Mouse (Mus musculus): ENCODE measurements around the gene Map3k13. TPM values are rescaled to one million over a fixed set of nuclear protein-coding genes. Genes with fewer than 3 reads are reported as not detected.

Gene Map3k13
- polyA plus RNA-seq, 1 experiment, result 2.1 TPM

DNA sequence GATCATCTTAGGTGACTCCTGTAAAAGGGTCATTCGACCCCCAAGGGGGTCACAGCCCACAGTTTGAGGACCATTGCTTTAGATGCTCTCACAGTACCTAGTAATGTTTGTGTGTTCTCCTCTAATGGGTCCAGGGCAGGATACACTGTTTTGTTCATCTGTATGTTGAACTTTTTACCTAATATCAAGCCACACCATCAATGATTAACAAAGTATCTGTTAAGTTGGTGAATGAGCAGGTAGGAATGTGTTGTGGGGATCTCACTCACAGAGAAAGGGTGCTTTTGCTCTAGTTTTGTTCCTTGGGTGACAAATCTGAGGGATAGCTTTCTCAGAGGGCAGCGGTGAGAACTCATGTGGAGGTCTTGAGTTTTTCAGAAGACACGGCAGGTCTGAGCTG, 73.6 kb downstream of the Map3k13 start:
- H3K36me3 ChIP-seq (ENCODE audit: control insufficient read depth, insufficient read depth, low read length, poor library complexity, severe bottlenecking), result no peaks in the 10 kb centered on the region
- H3K27ac ChIP-seq (ENCODE audit: insufficient read depth, low read length), result no peak overlapping the region
- H3K4me3 ChIP-seq (ENCODE audit: low read depth, low read length), result no peak overlapping the region
- H3K4me1 ChIP-seq (ENCODE audit: control insufficient read depth, insufficient read depth, low read length), result no peaks in the 10 kb centered on the region
- H3K27me3 ChIP-seq (ENCODE audit: control insufficient read depth, insufficient read depth, low read length, poor library complexity, severe bottlenecking), result no peaks in the 10 kb centered on the region
- TF ChIP-seq EP300 (IDR thresholded peaks at IDR 0.05; ENCODE audit: insufficient read depth, low read depth, low read length) (no peak), CTCF (IDR thresholded peaks at IDR 0.05; ENCODE audit: low read depth, low read length) (no peak), POLR2A (IDR thresholded peaks at IDR 0.05; ENCODE audit: insufficient read depth, low read length) (no peak)
- no peaks in the 10 kb centered on the region for H3K9me3 ChIP-seq (replicated peaks; ENCODE audit: control insufficient read depth, insufficient read depth, low read length, poor library complexity, severe bottlenecking)
- H3K9ac ChIP-seq (ENCODE audit: low read depth, poor library complexity, severe bottlenecking), result no peak overlapping the region

GRCm38 (mm10) chr16:21868651-21869050, 74.5 kb downstream of the Map3k13 start:
- H3K27me3 ChIP-seq (ENCODE audit: control insufficient read depth, insufficient read depth, low read length, poor library complexity, severe bottlenecking), result no peaks in the 10 kb centered on the region
- H3K36me3 ChIP-seq (ENCODE audit: control insufficient read depth, insufficient read depth, low read length, poor library complexity, severe bottlenecking), result no peaks in the 10 kb centered on the region
- H3K9ac ChIP-seq (ENCODE audit: low read depth, poor library complexity, severe bottlenecking), result no peak overlapping the region
- no peak for TF ChIP-seq EP300 (IDR thresholded peaks at IDR 0.05; ENCODE audit: insufficient read depth, low read depth, low read length)
- no peak for TF ChIP-seq POLR2A (IDR thresholded peaks at IDR 0.05; ENCODE audit: insufficient read depth, low read length)
- TF ChIP-seq CTCF (IDR thresholded peaks at IDR 0.05; ENCODE audit: low read depth, low read length), result no peak
- H3K9me3 ChIP-seq (replicated peaks; ENCODE audit: control insufficient read depth, insufficient read depth, low read length, poor library complexity, severe bottlenecking), result no peaks in the 10 kb centered on the region
- no peak overlapping the region for H3K27ac ChIP-seq (ENCODE audit: insufficient read depth, low read length)
- H3K4me3 ChIP-seq (ENCODE audit: low read depth, low read length), result no peak overlapping the region
- H3K4me1 ChIP-seq (ENCODE audit: control insufficient read depth, insufficient read depth, low read length), result no peaks in the 10 kb centered on the region

DNA sequence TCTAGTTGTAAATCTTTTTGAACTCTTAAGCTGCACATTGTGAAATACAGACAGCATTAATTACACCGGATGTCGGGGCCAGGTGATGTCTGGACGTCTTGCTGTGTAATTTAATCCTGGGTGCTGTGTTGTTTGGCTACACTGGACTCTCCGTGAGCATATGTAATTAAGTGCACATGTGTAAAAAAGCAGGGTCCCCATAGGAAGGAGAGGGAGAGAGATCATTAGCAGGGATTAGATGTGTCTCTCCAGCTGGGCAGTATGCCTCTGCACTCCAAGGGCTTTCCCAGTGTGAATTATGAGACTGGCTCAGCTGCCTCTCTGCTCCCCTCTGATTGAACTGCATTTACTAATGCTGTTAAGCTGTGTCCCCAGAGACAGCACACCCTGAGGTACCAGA, 75.7 kb downstream of the Map3k13 start:
- TF ChIP-seq POLR2A (IDR thresholded peaks at IDR 0.05; ENCODE audit: insufficient read depth, low read length) (no peak), CTCF (IDR thresholded peaks at IDR 0.05; ENCODE audit: low read depth, low read length) (no peak), EP300 (IDR thresholded peaks at IDR 0.05; ENCODE audit: insufficient read depth, low read depth, low read length) (no peak)
- no peaks in the 10 kb centered on the region for H3K9me3 ChIP-seq (replicated peaks; ENCODE audit: control insufficient read depth, insufficient read depth, low read length, poor library complexity, severe bottlenecking)
- H3K27me3 ChIP-seq (ENCODE audit: control insufficient read depth, insufficient read depth, low read length, poor library complexity, severe bottlenecking), result no peaks in the 10 kb centered on the region
- no peaks in the 10 kb centered on the region for H3K4me1 ChIP-seq (ENCODE audit: control insufficient read depth, insufficient read depth, low read length)
- no peaks in the 10 kb centered on the region for H3K36me3 ChIP-seq (ENCODE audit: control insufficient read depth, insufficient read depth, low read length, poor library complexity, severe bottlenecking)
- no peak overlapping the region for H3K9ac ChIP-seq (ENCODE audit: low read depth, poor library complexity, severe bottlenecking)
- no peak overlapping the region for H3K4me3 ChIP-seq (ENCODE audit: low read depth, low read length)
- H3K27ac ChIP-seq (ENCODE audit: insufficient read depth, low read length), result no peak overlapping the region

- Histone ChIP-seq H3K36me3 (ENCODE audit: control insufficient read depth, insufficient read depth, low read length, poor library complexity, severe bottlenecking) (no peaks in the 10 kb centered on the region), H3K27me3 (ENCODE audit: control insufficient read depth, insufficient read depth, low read length, poor library complexity, severe bottlenecking) (no peaks in the 10 kb centered on the region), H3K9me3 (replicated peaks; ENCODE audit: control insufficient read depth, insufficient read depth, low read length, poor library complexity, severe bottlenecking) (no peaks in the 10 kb centered on the region), H3K4me1 (ENCODE audit: control insufficient read depth, insufficient read depth, low read length) (no peaks in the 10 kb centered on the region), H3K4me3 (ENCODE audit: low read depth, low read length) (no peak overlapping the region), H3K27ac (ENCODE audit: insufficient read depth, low read length) (no peak overlapping the region), H3K9ac (ENCODE audit: low read depth, poor library complexity, severe bottlenecking) (no peak overlapping the region)
- TF ChIP-seq POLR2A (IDR thresholded peaks at IDR 0.05; ENCODE audit: insufficient read depth, low read length) (no peak), CTCF (IDR thresholded peaks at IDR 0.05; ENCODE audit: low read depth, low read length) (no peak), EP300 (IDR thresholded peaks at IDR 0.05; ENCODE audit: insufficient read depth, low read depth, low read length) (no peak)
These were observed 83.6 kb downstream of the Map3k13 start for GRCm38 (mm10) chr16:21877735-21878134.

DNA sequence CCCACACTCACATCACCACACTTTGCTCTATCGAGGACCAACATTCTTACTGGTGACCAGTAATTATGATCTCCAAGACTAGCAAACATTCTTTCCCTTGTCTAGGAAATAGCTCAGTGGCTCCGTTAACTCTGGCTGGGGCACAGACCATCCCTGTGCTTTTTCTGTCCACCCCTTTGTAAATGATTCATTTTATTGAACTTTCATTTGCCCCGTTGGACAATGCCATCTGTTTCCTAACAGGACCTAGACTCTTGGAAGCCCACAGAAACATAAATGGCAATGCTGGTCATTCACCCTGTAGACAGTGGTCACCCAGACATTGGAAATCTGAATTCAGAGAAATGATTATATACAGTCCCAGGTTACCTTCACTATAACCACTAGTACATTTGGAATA, 84.7 kb downstream of the Map3k13 start:
- Histone ChIP-seq H3K27me3 (ENCODE audit: control insufficient read depth, insufficient read depth, low read length, poor library complexity, severe bottlenecking) (no peaks in the 10 kb centered on the region), H3K9ac (ENCODE audit: low read depth, poor library complexity, severe bottlenecking) (no peak overlapping the region)

DNA sequence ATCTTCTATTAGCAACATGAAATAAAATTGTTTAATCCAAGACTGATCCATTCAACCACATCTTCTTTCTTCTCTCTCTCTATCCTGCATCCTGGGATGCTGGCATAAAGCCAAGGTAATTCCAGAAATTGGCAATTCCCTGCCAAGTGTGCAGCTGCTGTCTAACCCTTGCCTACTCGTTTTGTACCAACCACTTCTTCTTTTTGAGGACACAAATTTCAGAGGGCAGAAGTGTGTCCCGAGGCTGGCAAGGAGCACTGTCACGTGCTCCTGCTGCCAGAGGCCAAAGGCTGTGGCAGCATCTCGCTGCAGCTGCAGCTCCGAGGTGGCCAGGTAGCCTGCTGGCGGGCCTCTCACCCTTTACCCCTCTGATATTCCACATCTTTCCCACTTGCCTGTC, 87.0 kb downstream of the Map3k13 start:
- no peak overlapping the region for H3K9ac ChIP-seq (ENCODE audit: low read depth, poor library complexity, severe bottlenecking)
- H3K36me3 ChIP-seq (ENCODE audit: control insufficient read depth, insufficient read depth, low read length, poor library complexity, severe bottlenecking), result no peaks in the 10 kb centered on the region
- no peaks in the 10 kb centered on the region for H3K9me3 ChIP-seq (replicated peaks; ENCODE audit: control insufficient read depth, insufficient read depth, low read length, poor library complexity, severe bottlenecking)
- no peak overlapping the region for H3K4me3 ChIP-seq (ENCODE audit: low read depth, low read length)
- H3K27ac ChIP-seq (ENCODE audit: insufficient read depth, low read length), result no peak overlapping the region
- H3K27me3 ChIP-seq (ENCODE audit: control insufficient read depth, insufficient read depth, low read length, poor library complexity, severe bottlenecking), result no peaks in the 10 kb centered on the region
- TF ChIP-seq EP300 (IDR thresholded peaks at IDR 0.05; ENCODE audit: insufficient read depth, low read depth, low read length) (no peak), CTCF (IDR thresholded peaks at IDR 0.05; ENCODE audit: low read depth, low read length) (no peak), POLR2A (IDR thresholded peaks at IDR 0.05; ENCODE audit: insufficient read depth, low read length) (no peak)
- H3K4me1 ChIP-seq (ENCODE audit: control insufficient read depth, insufficient read depth, low read length), result no peaks in the 10 kb centered on the region

More for the DNA sequence above, 84.7 kb downstream of the Map3k13 start:
- Histone ChIP-seq H3K27ac (ENCODE audit: insufficient read depth, low read length) (no peak overlapping the region), H3K4me1 (ENCODE audit: control insufficient read depth, insufficient read depth, low read length) (no peaks in the 10 kb centered on the region), H3K4me3 (ENCODE audit: low read depth, low read length) (no peak overlapping the region), H3K36me3 (ENCODE audit: control insufficient read depth, insufficient read depth, low read length, poor library complexity, severe bottlenecking) (no peaks in the 10 kb centered on the region), H3K9me3 (replicated peaks; ENCODE audit: control insufficient read depth, insufficient read depth, low read length, poor library complexity, severe bottlenecking) (no peaks in the 10 kb centered on the region)
- TF ChIP-seq CTCF (IDR thresholded peaks at IDR 0.05; ENCODE audit: low read depth, low read length) (no peak), POLR2A (IDR thresholded peaks at IDR 0.05; ENCODE audit: insufficient read depth, low read length) (no peak), EP300 (IDR thresholded peaks at IDR 0.05; ENCODE audit: insufficient read depth, low read depth, low read length) (no peak)

Data from ES-Bruce4 (cell line).